Mouse (Mus musculus) heart, adult 2 months (tissue): Measurements from ENCODE around the gene Ugt1a7c.

ENCODE experiments used
- CTCF ChIP-seq: fragments of 200-600 bp; IDR thresholded peaks from 2 replicates; pipeline ENCODE4 v1.8.1; 2022; ENCODE audit warnings: antibody characterized with exemption, mild to moderate bottlenecking, moderate library complexity
- EP300 ChIP-seq: fragments of 200-500 bp; IDR thresholded peaks from 2 replicates; pipeline ENCODE4 v1.6.1; 2011; ENCODE audit warnings: low read depth, low read length, control low read depth; ENCODE audit not compliant: insufficient read depth
- POLR2A ChIP-seq: fragments of 200-500 bp; IDR thresholded peaks from 2 replicates; pipeline ENCODE4 v1.6.1; 2011; ENCODE audit warnings: mild to moderate bottlenecking, low read depth, low read length, control low read depth; ENCODE audit not compliant: insufficient read depth

DNA sequence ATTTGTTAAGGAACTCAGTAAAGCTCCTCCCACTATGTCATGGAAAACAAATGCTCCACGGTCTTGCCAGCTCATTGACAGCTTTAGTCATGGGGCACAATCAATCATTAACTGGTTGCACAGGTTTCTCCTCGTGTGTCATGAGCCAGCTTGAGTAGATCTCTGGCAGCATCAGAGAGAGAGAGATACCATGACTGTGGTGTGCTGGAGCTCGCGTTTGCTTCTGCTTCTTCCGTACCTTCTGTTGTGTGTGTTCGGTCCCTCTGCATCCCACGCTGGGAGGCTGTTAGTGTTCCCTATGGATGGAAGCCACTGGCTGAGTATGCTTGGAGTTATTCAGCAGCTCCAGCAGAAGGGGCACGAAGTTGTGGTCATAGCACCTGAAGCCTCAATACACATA, 117.0 kb downstream of the Ugt1a7c start, which contains the start of gene Ugt1a1:
- TF ChIP-seq CTCF (no peak), POLR2A (no peak), EP300 (no peak)
